Mouse (Mus musculus): Measurements from ENCODE around the gene Mblac2. TPM values are rescaled to one million over a fixed set of nuclear protein-coding genes. Genes with fewer than 3 reads are reported as not detected.

Gene Mblac2
- total RNA-seq, 2 experiments from 2014 or later: 4.8 to 6.5 TPM

Other genes starting within 250 kb of the Mblac2 start
- under 1 TPM; 0.08 to 0.15 TPM for gene Adgrv1, start 78.2 kb upstream of the Mblac2 start, total RNA-seq (2021)
- gene Lysmd3, start 53.7 kb upstream of the Mblac2 start, total RNA-seq (2021): 10 to 100 TPM; 14.4 to 15.9 TPM
- 1 to 10 TPM; 3.0 to 4.8 TPM for gene Polr3g, start 328 bp upstream of the Mblac2 start, total RNA-seq (2021)
- gene Cetn3, start 71.7 kb downstream of the Mblac2 start, total RNA-seq (2021): 10 to 100 TPM; 43.0 to 56.0 TPM

Data from heart, adult 18-20 months (tissue).